Mouse (Mus musculus) cortical plate, adult 2 months (tissue): ENCODE measurements around the gene Thbd.

Experiments used
- CTCF ChIP-seq: fragments of 200-500 bp; IDR thresholded peaks from 2 replicates; pipeline ENCODE4 v1.5.1; 2011; ENCODE audit warnings: mild to moderate bottlenecking, control low read depth, low read length; ENCODE audit not compliant: insufficient read depth; ENCODE audit errors: extremely low read depth
- POLR2A ChIP-seq: fragments of 200-500 bp; IDR thresholded peaks from 2 replicates; pipeline ENCODE4 v1.6.1; 2011; ENCODE audit warnings: mild to moderate bottlenecking, low read length, control low read depth; ENCODE audit not compliant: insufficient read depth; ENCODE audit errors: extremely low read depth

DNA sequence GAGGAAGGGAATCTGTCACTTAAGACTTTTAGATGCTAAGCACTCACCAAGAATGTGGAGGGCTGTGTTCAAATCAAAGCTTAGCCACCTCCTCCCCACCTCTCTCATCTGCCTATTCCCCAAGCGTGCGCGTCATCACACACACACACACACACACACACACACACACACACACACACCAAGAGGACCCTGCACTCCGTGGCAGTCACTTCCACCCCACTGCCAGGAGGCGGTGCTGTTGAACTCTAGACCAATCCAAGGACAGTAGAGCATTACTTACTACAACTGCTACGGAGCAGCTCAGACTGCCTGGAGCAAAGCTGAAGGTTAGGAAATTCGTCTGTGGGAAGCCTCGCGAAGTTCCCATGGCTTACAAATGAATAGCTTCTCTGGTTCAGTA is 1.2 kb upstream of the Thbd start:
- TF ChIP-seq POLR2A (no peak), CTCF (peak; percentile 88)
